Mouse (Mus musculus) liver, postnatal 0 days (tissue): ENCODE measurements around the gene Arhgef16. TPM values are rescaled to one million over a fixed set of nuclear protein-coding genes. Genes with fewer than 3 reads are reported as not detected.

ENCODE experiments used
- ATAC-seq: fragments of 200-750 bp; cut with Nextera tagmentation; 2 replicates; pipeline ENCODE4 v1.8.0; 2017; ENCODE audit warnings: mild to moderate bottlenecking, moderate library complexity
- DNase-seq: peaks from one replicate; pipeline ENCODE4 v3.0.0-alpha.2; 2016
- H3K27ac ChIP-seq: fragments of 300-500 bp; sonication (generic); 2 replicates; pipeline ENCODE4 v1.5.1; 2014; ENCODE audit warnings: antibody characterized with exemption, moderate library complexity, mild to moderate bottlenecking, low read depth
- H3K27me3 ChIP-seq: fragments of 300-500 bp; sonication (generic); 2 replicates; pipeline ENCODE4 v1.6.1; 2014; ENCODE audit warnings: low read length, control low read depth, mixed read lengths; ENCODE audit not compliant: insufficient read depth
- H3K36me3 ChIP-seq: fragments of 300-500 bp; sonication (generic); replicated peaks from 2 replicates; pipeline ENCODE4 v1.6.1; 2014; ENCODE audit warnings: mild to moderate bottlenecking, control low read depth, low read length, moderate library complexity, mixed read lengths; ENCODE audit not compliant: insufficient read depth
- H3K4me1 ChIP-seq: fragments of 300-500 bp; sonication (generic); 2 replicates; pipeline ENCODE4 v1.6.1; 2014; ENCODE audit warnings: antibody characterized with exemption, mild to moderate bottlenecking, control low read depth; ENCODE audit not compliant: insufficient read depth
- H3K4me2 ChIP-seq: fragments of 300-500 bp; sonication (generic); 2 replicates; pipeline ENCODE4 v1.6.1; 2014; ENCODE audit warnings: low read depth, mild to moderate bottlenecking, low read length, moderate library complexity, mixed read lengths
- H3K4me3 ChIP-seq: fragments of 300-500 bp; sonication (generic); 2 replicates; pipeline ENCODE4 v1.5.1; 2014; ENCODE audit warnings: low read depth, low read length
- H3K9ac ChIP-seq: fragments of 300-500 bp; sonication (generic); replicated peaks from 2 replicates; pipeline ENCODE4 v1.6.1; 2014; ENCODE audit warnings: mild to moderate bottlenecking, moderate library complexity
- H3K9me3 ChIP-seq: fragments of 300-500 bp; sonication (generic); 2 replicates; pipeline ENCODE4 v1.6.1; 2016; ENCODE audit warnings: mild to moderate bottlenecking, control low read depth, low read length, mixed read lengths
- CTCF ChIP-seq: sonication (generic); IDR thresholded peaks from 2 replicates; pipeline ENCODE4 v1.5.1; 2016; ENCODE audit warnings: antibody characterized with exemption, low read depth
- EP300 ChIP-seq: IDR thresholded peaks from 2 replicates; pipeline ENCODE4 v1.6.1; 2016; ENCODE audit warnings: antibody characterized with exemption, low read depth, mild to moderate bottlenecking
- WGBS: fragments of 180-500 bp; shearing (Covaris S2); extraction: QIAGEN DNeasy Blood & Tissue Kit; methylation state at CpG from one replicate; pipeline ENCODE4 v1.1.7; 2014; ENCODE audit not compliant: insufficient replicate concordance; 5-methylcytosine and 5-hydroxymethylcytosine counted together
- polyA plus RNA-seq: library from polyadenylated mRNA; unstranded; fragments of >200 nt; fragmentation: Nextera tagmentation; extraction: Ambion mirVana; gene quantifications from 2 replicates; pipeline ENCODE4 v1.2.1, GENCODE M21; 2015

Gene Arhgef16
- polyA plus RNA-seq = 3.2 and 4.3 TPM in 2 replicates

DNA sequence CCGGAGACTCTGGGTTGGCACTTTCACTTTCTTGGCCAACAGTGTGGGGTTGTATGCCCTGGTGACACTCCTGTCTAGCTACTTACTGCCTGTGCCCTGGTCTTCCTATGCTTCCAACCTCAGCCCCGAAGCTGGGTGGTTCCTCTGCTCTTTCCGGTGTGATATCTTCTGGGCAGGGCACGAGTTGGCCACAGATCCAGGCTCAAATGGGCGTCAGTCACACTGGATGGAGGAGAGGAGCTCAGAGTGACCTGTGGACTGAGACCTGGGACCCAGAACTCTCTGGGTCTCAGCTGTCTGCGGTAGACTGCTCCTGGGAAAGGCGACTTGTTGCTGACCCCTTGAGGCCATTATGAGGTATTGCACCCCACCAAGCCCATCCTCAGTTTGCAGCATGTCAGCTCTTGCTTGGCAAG lies at the start of gene Arhgef16:
Gene Arhgef16, minus strand, starts transcription at position 211 of the 416 bp plus-strand sequence.
- ATAC-seq = peak; percentile 51
- H3K9ac ChIP-seq = no peak within 1 kb of the TSS
- WGBS = 18% methylated on average over 7 of the region's 7 CpGs
- peaks cover 4% of the 10 kb centered on the region; the same call in 1 of the 2 replicates for H3K4me1 ChIP-seq
- H3K27ac ChIP-seq = no peak within 1 kb of the TSS
- no peak within 1 kb of the TSS for H3K4me3 ChIP-seq
- no peak within 1 kb of the TSS for H3K4me2 ChIP-seq
- H3K9me3 ChIP-seq = no peaks in the 10 kb centered on the region
- TF ChIP-seq CTCF = peak; percentile 88
- no peak for TF ChIP-seq EP300
- peaks cover 14% of the 10 kb centered on the region; the same call in 1 of the 2 replicates for H3K27me3 ChIP-seq
- H3K36me3 ChIP-seq = no peaks in the 10 kb centered on the region
- peak; percentile 59 for DNase-seq

DNA sequence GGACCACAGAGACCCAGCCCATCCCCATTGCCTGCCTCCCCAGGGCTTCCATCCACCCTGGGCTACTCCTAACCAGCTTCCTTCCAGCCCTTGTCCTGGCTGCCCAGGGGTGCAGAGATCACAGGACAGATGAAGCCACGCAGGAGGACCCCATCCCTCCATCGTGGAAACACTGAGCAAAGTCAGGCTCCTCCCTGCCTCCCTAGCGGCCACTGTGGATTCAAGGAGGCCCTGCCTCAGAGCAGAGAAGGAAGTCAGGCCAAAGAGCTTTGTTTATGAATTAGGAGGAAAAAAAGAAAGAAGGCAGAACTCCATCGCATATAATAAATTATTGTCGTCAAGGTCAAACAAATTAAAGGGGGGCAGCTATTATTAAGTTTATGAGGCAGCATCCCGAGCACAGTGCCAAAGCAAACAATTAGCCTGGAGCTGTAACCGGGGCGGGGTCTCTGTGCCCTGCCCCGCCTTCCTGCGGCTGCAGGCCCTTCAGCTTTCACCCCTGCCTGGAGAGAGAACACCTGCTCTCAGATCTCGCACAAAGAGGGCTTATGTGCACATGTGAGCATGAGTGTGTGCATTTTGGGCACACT lies 46.8 kb upstream of the Arhgef16 start:
- no peak overlapping the region for H3K27ac ChIP-seq
- WGBS = 58% methylated on average over 11 of the region's 11 CpGs
- DNase-seq = no peak

DNA sequence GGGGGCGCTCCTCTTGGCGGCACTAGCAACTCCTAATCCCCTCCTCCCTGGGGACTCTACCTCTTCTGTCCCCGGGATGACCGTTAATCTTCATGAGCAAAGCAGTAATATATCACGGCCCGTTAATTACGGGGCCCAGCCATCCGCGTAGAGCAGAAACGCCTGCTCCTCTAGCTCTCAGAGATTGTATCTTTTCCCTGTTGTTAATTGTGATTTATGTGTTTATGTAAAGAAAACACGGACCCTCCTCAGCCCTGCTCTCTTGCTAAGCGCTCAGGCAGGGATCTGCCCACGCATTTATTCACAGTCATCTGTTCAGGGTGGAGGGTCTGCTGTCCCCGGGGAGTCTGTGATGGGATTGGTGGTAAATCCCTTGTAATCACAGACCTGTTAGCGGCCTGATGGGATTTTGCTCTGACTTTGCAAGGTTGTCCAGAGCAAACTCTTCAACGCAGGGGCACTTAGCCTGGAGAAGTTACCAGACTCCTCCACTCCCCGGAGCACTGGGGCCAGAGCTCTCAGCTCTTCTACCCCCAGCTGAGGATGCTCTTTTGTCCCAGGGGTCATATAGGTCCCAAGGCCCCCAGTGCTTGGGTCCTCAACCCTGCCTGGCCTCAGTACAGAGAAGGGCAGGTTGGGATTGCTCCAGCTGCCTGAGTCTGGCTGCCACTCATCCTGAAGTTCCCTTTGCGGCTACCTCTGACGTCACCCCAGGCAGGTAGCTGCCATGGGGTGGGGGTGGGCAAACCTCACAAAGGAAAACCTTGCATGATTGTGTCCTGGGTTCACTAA lies 45.5 kb upstream of the Arhgef16 start:
- no peak for ATAC-seq
- Histone ChIP-seq H3K9me3 (no peaks in the 10 kb centered on the region), H3K27me3 (no peaks in the 10 kb centered on the region), H3K9ac (no peak overlapping the region), H3K36me3 (no peaks in the 10 kb centered on the region), H3K4me1 (no peaks in the 10 kb centered on the region), H3K27ac (no peak overlapping the region), H3K4me2 (no peak overlapping the region), H3K4me3 (no peak overlapping the region)
- TF ChIP-seq EP300 (no peak), CTCF (no peak)
- 65% methylated on average over 19 of the region's 19 CpGs for WGBS
- no peak for DNase-seq

More for the DNA sequence above, 46.8 kb upstream of the Arhgef16 start:
- H3K36me3 ChIP-seq = no peaks in the 10 kb centered on the region
- H3K4me3 ChIP-seq = no peak overlapping the region
- H3K9ac ChIP-seq = no peak overlapping the region
- H3K4me1 ChIP-seq = no peaks in the 10 kb centered on the region
- H3K9me3 ChIP-seq = no peaks in the 10 kb centered on the region
- H3K27me3 ChIP-seq = no peaks in the 10 kb centered on the region
- TF ChIP-seq EP300 = no peak
- TF ChIP-seq CTCF = no peak
- no peak for ATAC-seq
- H3K4me2 ChIP-seq = no peak overlapping the region

GRCm38 (mm10) chr4:154336650-154337049 lies 35.2 kb upstream of the Arhgef16 start:
- Histone ChIP-seq H3K4me2 (no peak overlapping the region), H3K27me3 (no peaks in the 10 kb centered on the region), H3K36me3 (no peaks in the 10 kb centered on the region), H3K9me3 (no peaks in the 10 kb centered on the region), H3K27ac (no peak overlapping the region), H3K9ac (no peak overlapping the region), H3K4me3 (no peak overlapping the region), H3K4me1 (no peaks in the 10 kb centered on the region)
- ATAC-seq = no peak
- no peak for DNase-seq
- 55% methylated on average over 10 of the region's 10 CpGs for WGBS
- no peak for TF ChIP-seq EP300
- TF ChIP-seq CTCF = no peak

DNA sequence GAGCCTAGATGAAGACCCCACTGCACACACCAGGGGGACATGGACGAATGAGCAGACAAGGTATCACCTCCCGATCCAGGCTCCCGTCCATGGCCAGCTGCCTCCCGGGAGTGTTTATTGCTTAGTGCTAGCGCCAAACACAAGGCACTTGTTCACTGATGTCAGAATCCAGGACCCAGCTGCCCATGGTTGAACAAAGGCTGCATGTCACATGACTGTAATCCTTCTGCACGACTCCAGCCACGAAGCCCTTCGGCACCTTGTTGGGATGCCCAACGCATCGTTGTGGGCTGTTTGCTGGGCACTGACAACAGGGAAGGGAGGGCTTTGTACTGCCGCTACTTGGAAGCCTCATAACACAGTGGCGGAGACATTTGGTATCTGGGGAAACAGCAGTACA lies 34.3 kb upstream of the Arhgef16 start, which contains the start of gene B230104I21Rik:
Gene B230104I21Rik, plus strand, starts transcription at position 367 of the 400 bp plus-strand sequence.
- no peak for TF ChIP-seq CTCF
- no peak for TF ChIP-seq EP300
- no peaks in the 10 kb centered on the region for H3K27me3 ChIP-seq
- no peaks in the 10 kb centered on the region for H3K36me3 ChIP-seq
- H3K4me3 ChIP-seq = no peak within 1 kb of the TSS
- no peak within 1 kb of the TSS for H3K27ac ChIP-seq
- 76% methylated on average over 12 of the region's 12 CpGs for WGBS
- DNase-seq (no peak), ATAC-seq (no peak)
- H3K4me2 ChIP-seq = peak within 1 kb of the TSS; percentile 44; the same call in 1 of the 2 replicates
- H3K9me3 ChIP-seq = no peaks in the 10 kb centered on the region
- H3K9ac ChIP-seq = no peak within 1 kb of the TSS
- H3K4me1 ChIP-seq = no peaks in the 10 kb centered on the region

DNA sequence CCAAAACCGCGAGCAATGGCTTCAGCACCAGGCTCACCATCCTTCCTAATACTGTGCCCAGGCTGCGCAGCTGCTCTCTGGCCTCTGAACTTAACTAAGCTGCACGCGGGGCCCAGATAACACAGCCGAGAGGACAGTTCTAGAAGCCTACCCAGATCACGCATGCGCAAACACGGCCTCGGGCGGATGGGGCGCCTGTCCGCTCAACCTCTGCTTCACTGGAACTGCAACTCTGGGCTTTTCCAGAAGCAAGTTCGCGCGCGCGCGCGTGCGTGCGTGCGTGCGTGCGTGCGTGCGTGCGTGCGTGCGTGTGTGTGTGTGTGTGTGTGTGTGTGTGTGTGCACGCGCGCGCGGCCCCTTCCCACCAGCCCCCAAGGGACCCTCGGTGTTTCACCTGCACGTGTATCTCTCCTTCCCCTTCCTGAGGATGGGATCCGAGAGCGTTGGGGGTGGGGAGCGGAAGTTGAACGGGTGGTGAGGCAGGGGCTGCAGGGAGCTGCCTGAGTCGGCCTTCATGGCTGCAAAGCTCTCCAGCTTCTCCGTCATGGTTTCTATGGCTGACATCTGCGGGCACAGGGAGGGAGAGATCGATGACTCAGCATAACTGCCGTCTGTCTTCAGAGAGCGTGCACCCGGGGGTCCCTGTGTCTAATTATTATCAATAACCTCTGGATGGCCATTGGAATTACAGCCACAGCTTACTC lies 33.4 kb upstream of the Arhgef16 start:
- WGBS = 61% methylated on average over 46 of the region's 48 CpGs
- TF ChIP-seq CTCF = no peak
- no peak for TF ChIP-seq EP300
- Histone ChIP-seq H3K4me1 (no peaks in the 10 kb centered on the region), H3K4me2 (peak overlapping the region; percentile 44), H3K9me3 (no peaks in the 10 kb centered on the region), H3K27ac (no peak overlapping the region), H3K9ac (no peak overlapping the region), H3K36me3 (no peaks in the 10 kb centered on the region), H3K4me3 (no peak overlapping the region), H3K27me3 (no peaks in the 10 kb centered on the region)
- DNase-seq (peak; percentile 65), ATAC-seq (peak; percentile 61)
